Mouse (Mus musculus): Measurements from ENCODE around the gene Foxred2. TPM values are rescaled to one million over a fixed set of nuclear protein-coding genes. Genes with fewer than 3 reads are reported as not detected.
A peak's percentile ranks its signal among the peaks of the same experiment; 100 is the strongest.

Foxred2 gene
- polyA plus RNA-seq, 1 experiment from 2014 or later: 17.3 TPM

GRCm38 (mm10) chr15:77934326-77934725 is 22.2 kb downstream of the Foxred2 start:
- H3K4me2 ChIP-seq (ENCODE audit: low read length): no peak overlapping the region
- H3K4me3 ChIP-seq (replicated peaks; ENCODE audit: low read length): no peak overlapping the region
- ATAC-seq: no peak
- no peaks in the 10 kb centered on the region for H3K9me3 ChIP-seq (ENCODE audit: control insufficient read depth, low read length)
- WGBS: 72% methylated on average over 11 of the region's 11 CpGs
- no peak overlapping the region for H3K9ac ChIP-seq (replicated peaks; ENCODE audit: low read depth, low read length)
- no peaks in the 10 kb centered on the region for H3K36me3 ChIP-seq (ENCODE audit: control insufficient read depth, insufficient read depth)
- H3K27me3 ChIP-seq (replicated peaks; ENCODE audit: control insufficient read depth, insufficient read depth, low read length): no peaks in the 10 kb centered on the region
- peak overlapping the region; percentile 89 for H3K27ac ChIP-seq (ENCODE audit: low read length)
- H3K4me1 ChIP-seq (replicated peaks; ENCODE audit: control insufficient read depth, insufficient read depth, low read length): peaks cover 39% of the 10 kb centered on the region

- Histone ChIP-seq H3K9ac (replicated peaks; ENCODE audit: low read depth, low read length) (peak overlapping the region; percentile 38), H3K9me3 (ENCODE audit: control insufficient read depth, low read length) (no peaks in the 10 kb centered on the region), H3K27me3 (replicated peaks; ENCODE audit: control insufficient read depth, insufficient read depth, low read length) (no peaks in the 10 kb centered on the region), H3K4me2 (ENCODE audit: low read length) (peak overlapping the region; percentile 40), H3K27ac (ENCODE audit: low read length) (0 out of 2 replicates have a peak overlapping the region, but pooled peaks have one; percentile 37), H3K4me1 (replicated peaks; ENCODE audit: control insufficient read depth, insufficient read depth, low read length) (peaks cover 40% of the 10 kb centered on the region), H3K36me3 (ENCODE audit: control insufficient read depth, insufficient read depth) (no peaks in the 10 kb centered on the region), H3K4me3 (replicated peaks; ENCODE audit: low read length) (no peak overlapping the region)
- no peak for ATAC-seq
- under 1% methylated on average over 14 of the region's 14 CpGs for WGBS
Measured at GRCm38 (mm10) chr15:77933770-77934169, 22.8 kb downstream of the Foxred2 start.

GRCm38 (mm10) chr15:77933222-77933621 is 23.3 kb downstream of the Foxred2 start:
- H3K4me1 ChIP-seq (replicated peaks; ENCODE audit: control insufficient read depth, insufficient read depth, low read length): peaks cover 40% of the 10 kb centered on the region
- H3K36me3 ChIP-seq (ENCODE audit: control insufficient read depth, insufficient read depth): no peaks in the 10 kb centered on the region
- no peaks in the 10 kb centered on the region for H3K9me3 ChIP-seq (ENCODE audit: control insufficient read depth, low read length)
- ATAC-seq: no peak
- H3K27ac ChIP-seq (ENCODE audit: low read length): 0 out of 2 replicates have a peak overlapping the region, but pooled peaks have one; percentile 37
- no peak overlapping the region for H3K4me3 ChIP-seq (replicated peaks; ENCODE audit: low read length)
- 48% methylated on average over 3 of the region's 3 CpGs for WGBS
- H3K27me3 ChIP-seq (replicated peaks; ENCODE audit: control insufficient read depth, insufficient read depth, low read length): no peaks in the 10 kb centered on the region
- H3K4me2 ChIP-seq (ENCODE audit: low read length): no peak overlapping the region
- no peak overlapping the region for H3K9ac ChIP-seq (replicated peaks; ENCODE audit: low read depth, low read length)

GRCm38 (mm10) chr15:77931689-77932016 is 24.9 kb downstream of the Foxred2 start:
- peaks cover 50% of the 10 kb centered on the region for H3K4me1 ChIP-seq (replicated peaks; ENCODE audit: control insufficient read depth, insufficient read depth, low read length)
- ATAC-seq: no peak
- no peaks in the 10 kb centered on the region for H3K9me3 ChIP-seq (ENCODE audit: control insufficient read depth, low read length)
- 79% methylated on average over 6 of the region's 6 CpGs for WGBS
- H3K4me3 ChIP-seq (replicated peaks; ENCODE audit: low read length): no peak overlapping the region
- no peak overlapping the region for H3K4me2 ChIP-seq (ENCODE audit: low read length)
- no peaks in the 10 kb centered on the region for H3K27me3 ChIP-seq (replicated peaks; ENCODE audit: control insufficient read depth, insufficient read depth, low read length)
- peaks cover 1% of the 10 kb centered on the region; the same call in 1 of the 2 replicates for H3K36me3 ChIP-seq (ENCODE audit: control insufficient read depth, insufficient read depth)
- H3K27ac ChIP-seq (ENCODE audit: low read length): no peak overlapping the region
- no peak overlapping the region for H3K9ac ChIP-seq (replicated peaks; ENCODE audit: low read depth, low read length)

- Histone ChIP-seq H3K27me3 (replicated peaks; ENCODE audit: control insufficient read depth, insufficient read depth, low read length) (no peaks in the 10 kb centered on the region), H3K4me1 (replicated peaks; ENCODE audit: control insufficient read depth, insufficient read depth, low read length) (peaks cover 46% of the 10 kb centered on the region), H3K4me3 (replicated peaks; ENCODE audit: low read length) (no peak overlapping the region), H3K9me3 (ENCODE audit: control insufficient read depth, low read length) (no peaks in the 10 kb centered on the region), H3K4me2 (ENCODE audit: low read length) (no peak overlapping the region), H3K36me3 (ENCODE audit: control insufficient read depth, insufficient read depth) (peaks cover 4% of the 10 kb centered on the region; the same call in 1 of the 2 replicates), H3K27ac (ENCODE audit: low read length) (no peak overlapping the region), H3K9ac (replicated peaks; ENCODE audit: low read depth, low read length) (no peak overlapping the region)
- WGBS: 80% methylated on average over 6 of the region's 6 CpGs
- ATAC-seq: no peak
Measured at GRCm38 (mm10) chr15:77930986-77931688, 25.4 kb downstream of the Foxred2 start.

GRCm38 (mm10) chr15:77929804-77930203 is 26.7 kb downstream of the Foxred2 start:
- Histone ChIP-seq H3K27ac (ENCODE audit: low read length) (no peak overlapping the region), H3K4me1 (replicated peaks; ENCODE audit: control insufficient read depth, insufficient read depth, low read length) (peaks cover 37% of the 10 kb centered on the region), H3K9ac (replicated peaks; ENCODE audit: low read depth, low read length) (no peak overlapping the region), H3K4me3 (replicated peaks; ENCODE audit: low read length) (peak overlapping the region; percentile 74), H3K27me3 (replicated peaks; ENCODE audit: control insufficient read depth, insufficient read depth, low read length) (no peaks in the 10 kb centered on the region), H3K36me3 (ENCODE audit: control insufficient read depth, insufficient read depth) (peaks cover 4% of the 10 kb centered on the region; the same call in 1 of the 2 replicates), H3K4me2 (ENCODE audit: low read length) (peak overlapping the region; percentile 91), H3K9me3 (ENCODE audit: control insufficient read depth, low read length) (no peaks in the 10 kb centered on the region)
- WGBS: 41% methylated on average over 8 of the region's 8 CpGs
- ATAC-seq: no peak

GRCm38 (mm10) chr15:77928673-77929331 is 27.7 kb downstream of the Foxred2 start, which contains the start of gene Txn2:
Gene Txn2 (minus strand): TSS chr15:77929006.
- Histone ChIP-seq H3K4me1 (replicated peaks; ENCODE audit: control insufficient read depth, insufficient read depth, low read length) (peaks cover 27% of the 10 kb centered on the region), H3K4me2 (ENCODE audit: low read length) (peak within 1 kb of the TSS; percentile 91), H3K9me3 (ENCODE audit: control insufficient read depth, low read length) (no peaks in the 10 kb centered on the region), H3K27ac (ENCODE audit: low read length) (peak within 1 kb of the TSS; percentile 95), H3K4me3 (replicated peaks; ENCODE audit: low read length) (peak within 1 kb of the TSS; percentile 74), H3K36me3 (ENCODE audit: control insufficient read depth, insufficient read depth) (peaks cover 7% of the 10 kb centered on the region; the same call in 1 of the 2 replicates), H3K27me3 (replicated peaks; ENCODE audit: control insufficient read depth, insufficient read depth, low read length) (no peaks in the 10 kb centered on the region), H3K9ac (replicated peaks; ENCODE audit: low read depth, low read length) (peak within 1 kb of the TSS; percentile 82)
- under 1% methylated on average over 34 of the region's 34 CpGs for WGBS
- ATAC-seq: peak; percentile 97

GRCm38 (mm10) chr15:77928091-77928490 is 28.4 kb downstream of the Foxred2 start:
- H3K4me3 ChIP-seq (replicated peaks; ENCODE audit: low read length): peak overlapping the region; percentile 74
- no peak for ATAC-seq
- peaks cover 10% of the 10 kb centered on the region; the same call in 1 of the 2 replicates for H3K36me3 ChIP-seq (ENCODE audit: control insufficient read depth, insufficient read depth)
- no peak overlapping the region for H3K27ac ChIP-seq (ENCODE audit: low read length)
- 16% methylated on average over 4 of the region's 4 CpGs for WGBS
- H3K27me3 ChIP-seq (replicated peaks; ENCODE audit: control insufficient read depth, insufficient read depth, low read length): no peaks in the 10 kb centered on the region
- peak overlapping the region; percentile 60 for H3K4me2 ChIP-seq (ENCODE audit: low read length)
- peaks cover 21% of the 10 kb centered on the region for H3K4me1 ChIP-seq (replicated peaks; ENCODE audit: control insufficient read depth, insufficient read depth, low read length)
- peak overlapping the region; percentile 82 for H3K9ac ChIP-seq (replicated peaks; ENCODE audit: low read depth, low read length)
- no peaks in the 10 kb centered on the region for H3K9me3 ChIP-seq (ENCODE audit: control insufficient read depth, low read length)

GRCm38 (mm10) chr15:77926921-77927320 is 29.6 kb downstream of the Foxred2 start:
- 87% methylated on average over 5 of the region's 5 CpGs for WGBS
- H3K4me3 ChIP-seq (replicated peaks; ENCODE audit: low read length): no peak overlapping the region

More at GRCm38 (mm10) chr15:77926921-77927320, 29.6 kb downstream of the Foxred2 start:
- Histone ChIP-seq H3K27me3 (replicated peaks; ENCODE audit: control insufficient read depth, insufficient read depth, low read length) (no peaks in the 10 kb centered on the region), H3K9ac (replicated peaks; ENCODE audit: low read depth, low read length) (no peak overlapping the region), H3K4me1 (replicated peaks; ENCODE audit: control insufficient read depth, insufficient read depth, low read length) (peaks cover 21% of the 10 kb centered on the region), H3K36me3 (ENCODE audit: control insufficient read depth, insufficient read depth) (peaks cover 10% of the 10 kb centered on the region; the same call in 1 of the 2 replicates), H3K27ac (ENCODE audit: low read length) (no peak overlapping the region), H3K9me3 (ENCODE audit: control insufficient read depth, low read length) (no peaks in the 10 kb centered on the region), H3K4me2 (ENCODE audit: low read length) (no peak overlapping the region)
- no peak for ATAC-seq

Measured in forebrain, embryonic 16.5 days (tissue).